Mouse (Mus musculus) subcutaneous adipose tissue, adult 2 months (tissue): ENCODE measurements around the gene Try10. TPM values are rescaled to one million over a fixed set of nuclear protein-coding genes. Genes with fewer than 3 reads are reported as not detected.

ENCODE experiments used
- polyA plus RNA-seq: library from polyadenylated mRNA; depleted of rRNA; stranded (reverse); fragments of >200 nt; gene quantifications from 2 replicates; pipeline ENCODE4 v1.2.3, GENCODE M21; 2012; ENCODE audit warnings: low replicate concordance; rRNA removed

Gene Try10
- not detected in 2 replicates for polyA plus RNA-seq

GRCm38 (mm10) chr6:41353932-41354331 lies at the start of gene Try10:
TSS of gene Try10 (plus strand) at chr6:41354105.

GRCm38 (mm10) chr6:41316741-41317140 lies 37.2 kb upstream of the Try10 start, which contains the start of gene Try5:
TSS of gene Try5 (minus strand) at chr6:41316841.

GRCm38 (mm10) chr6:41377578-41377977 lies 23.7 kb downstream of the Try10 start, which contains the start of gene Prss3:
TSS of gene Prss3 (minus strand) at chr6:41377678.

GRCm38 (mm10) chr6:41392056-41392455 lies 38.2 kb downstream of the Try10 start, which contains the start of gene Gm5771:
TSS of gene Gm5771 (plus strand) at chr6:41392356.

Other genes with a start within 250 kb of the Try10 start
- 0.40 and 1.3 TPM in 2 replicates for gene Try4, start 51.8 kb upstream of the Try10 start, polyA plus RNA-seq
- 0.40 and 0.60 TPM in 2 replicates for gene Try5, start 37.3 kb upstream of the Try10 start, polyA plus RNA-seq
- gene Prss3, start 23.6 kb downstream of the Try10 start, polyA plus RNA-seq, result not detected in 2 replicates
- not detected in 2 replicates for gene Gm5771, start 38.3 kb downstream of the Try10 start, polyA plus RNA-seq
- gene Gm10334, start 92.0 kb downstream of the Try10 start, polyA plus RNA-seq, result not detected in 2 replicates
- not detected in 2 replicates for gene Prss1, start 104.8 kb downstream of the Try10 start, polyA plus RNA-seq
- gene Prss2, start 167.7 kb downstream of the Try10 start, polyA plus RNA-seq, result 0.47 and 1.3 TPM in 2 replicates